Mouse (Mus musculus): ENCODE data around the gene 2310011J03Rik.

- TF ChIP-seq POLR2A (IDR thresholded peaks at IDR 0.05; ENCODE audit: control insufficient read depth, extremely low read depth, insufficient read depth, low read length, poor library complexity) (no peak), CTCF (IDR thresholded peaks at IDR 0.05; ENCODE audit: borderline replicate concordance, control insufficient read depth, extremely low read depth, insufficient read depth, low read length, poor library complexity) (no peak)
Measured at GRCm38 (mm10) chr10:80357994-80358639, 37.8 kb upstream of the 2310011J03Rik start.

All from thymus, adult 2 months (tissue).